Mouse (Mus musculus): ENCODE results near the gene Syne3.

The Syne3 gene

GRCm38 (mm10) chr12:104969618-104970017 lies 40.0 kb downstream of the Syne3 start:
- DNase-seq (ENCODE audit: inconsistent ontology term), result no peak

- DNase-seq (ENCODE audit: inconsistent ontology term), result no peak
Measured at GRCm38 (mm10) chr12:104969177-104969576, 40.4 kb downstream of the Syne3 start.

GRCm38 (mm10) chr12:104964953-104965911 lies 44.4 kb downstream of the Syne3 start:
- DNase-seq (ENCODE audit: inconsistent ontology term), result peak; percentile 88

GRCm38 (mm10) chr12:104960421-104960820 lies 49.2 kb downstream of the Syne3 start:
- DNase-seq (ENCODE audit: inconsistent ontology term), result no peak

- no peak for DNase-seq (ENCODE audit: inconsistent ontology term)
Measured at GRCm38 (mm10) chr12:104959966-104960365, 49.6 kb downstream of the Syne3 start.

- no peak for DNase-seq (ENCODE audit: inconsistent ontology term)
Measured at GRCm38 (mm10) chr12:104958263-104958662, 51.3 kb downstream of the Syne3 start.

- no peak for DNase-seq (ENCODE audit: inconsistent ontology term)
Measured at GRCm38 (mm10) chr12:104957165-104957564, 52.4 kb downstream of the Syne3 start.

- DNase-seq (ENCODE audit: inconsistent ontology term), result no peak
Measured at GRCm38 (mm10) chr12:104956406-104956805, 53.2 kb downstream of the Syne3 start.

- DNase-seq (ENCODE audit: inconsistent ontology term), result peak; percentile 53
Measured at GRCm38 (mm10) chr12:104955003-104955800, 54.4 kb downstream of the Syne3 start.

- peak; percentile 60 for DNase-seq (ENCODE audit: inconsistent ontology term)
Measured at GRCm38 (mm10) chr12:104953941-104954340, 55.7 kb downstream of the Syne3 start.

- DNase-seq (ENCODE audit: inconsistent ontology term), result no peak
Measured at GRCm38 (mm10) chr12:104952458-104952857, 57.2 kb downstream of the Syne3 start.

- no peak for DNase-seq (ENCODE audit: inconsistent ontology term)
Measured at GRCm38 (mm10) chr12:104947911-104948310, 61.7 kb downstream of the Syne3 start.

- no peak for DNase-seq (ENCODE audit: inconsistent ontology term)
Measured at GRCm38 (mm10) chr12:104946231-104946630, 63.4 kb downstream of the Syne3 start.

GRCm38 (mm10) chr12:104940466-104940865 lies 69.1 kb downstream of the Syne3 start:
- no peak for DNase-seq (ENCODE audit: inconsistent ontology term)

- DNase-seq (ENCODE audit: inconsistent ontology term), result no peak
Measured at GRCm38 (mm10) chr12:104940027-104940386, 69.6 kb downstream of the Syne3 start.

- peak; percentile 65 for DNase-seq (ENCODE audit: inconsistent ontology term)
Measured at GRCm38 (mm10) chr12:104939372-104940026, 70.1 kb downstream of the Syne3 start.

- no peak for DNase-seq (ENCODE audit: inconsistent ontology term)
Measured at GRCm38 (mm10) chr12:104938935-104939334, 70.7 kb downstream of the Syne3 start.

GRCm38 (mm10) chr12:104936223-104936622 lies 73.4 kb downstream of the Syne3 start:
- no peak for DNase-seq (ENCODE audit: inconsistent ontology term)

- no peak for DNase-seq (ENCODE audit: inconsistent ontology term)
Measured at GRCm38 (mm10) chr12:104935144-104935543, 74.5 kb downstream of the Syne3 start.

GRCm38 (mm10) chr12:104933800-104934199 lies 75.8 kb downstream of the Syne3 start:
- DNase-seq (ENCODE audit: inconsistent ontology term), result no peak

- DNase-seq (ENCODE audit: inconsistent ontology term), result no peak
Measured at GRCm38 (mm10) chr12:104933217-104933616, 76.4 kb downstream of the Syne3 start.

- no peak for DNase-seq (ENCODE audit: inconsistent ontology term)
Measured at GRCm38 (mm10) chr12:104925765-104926164, 83.8 kb downstream of the Syne3 start.

Measured in Muller cell, postnatal 12 days (primary cell).